9 mouse cellular contexts compared by ENCODE assay signal in the genomic region with DNA sequence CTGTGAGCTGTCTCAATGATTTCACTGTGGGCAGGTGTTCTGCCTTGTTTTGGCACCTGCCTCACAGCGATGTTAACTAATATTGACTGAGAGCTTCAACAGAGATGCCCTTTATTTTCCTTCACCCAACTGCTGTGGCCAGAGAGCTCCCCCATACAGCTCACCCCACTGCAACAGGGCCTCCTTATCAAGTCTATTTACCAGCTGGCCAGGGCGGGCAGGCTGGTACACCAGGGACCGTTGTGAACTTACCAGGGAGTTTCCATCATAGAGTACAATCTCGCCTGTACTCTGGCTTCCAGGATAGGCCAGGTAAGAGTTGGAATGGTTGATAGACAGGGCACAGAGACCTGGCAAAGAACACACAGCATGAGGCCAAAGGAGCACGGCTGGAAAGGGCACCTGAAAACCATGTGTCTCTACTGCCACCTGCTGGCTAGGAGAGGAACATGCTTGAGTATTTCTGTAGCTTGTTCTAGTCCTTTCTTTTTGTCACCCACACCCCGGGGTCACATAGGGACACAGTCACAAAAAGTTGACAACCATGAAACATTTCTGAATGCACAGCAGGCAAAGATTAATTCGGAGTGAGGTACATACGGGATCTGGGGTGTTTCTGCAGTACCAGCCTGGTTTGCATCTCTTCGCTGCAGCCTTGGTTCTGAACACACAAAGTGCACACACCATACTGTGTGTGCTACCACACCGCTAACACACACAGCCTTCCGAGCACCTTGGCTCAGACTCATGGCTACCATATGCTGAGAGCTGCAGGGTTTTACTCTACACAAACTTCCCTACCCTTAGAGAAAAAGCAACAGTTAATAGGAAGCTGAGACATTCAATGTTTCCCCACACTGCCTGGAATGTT. TPM values are rescaled to one million over a fixed set of nuclear protein-coding genes. Genes with fewer than 3 reads are reported as not detected.
DNase-seq lines count a peak whose midpoint lies in the region; ATAC-seq and TF ChIP-seq lines count a peak whose summit lies in the region.
"Had no signal": no experiment of that assay in that cellular context is flagged by ENCODE, and none has a peak within 500 bp of the region (broad histone marks: within the 10 kb centered on the region; RNA-seq: fewer than 3 reads in every experiment).

No protein-coding gene starts in this region.

- 40% methylated on average over 11 of the region's 11 CpGs for WGBS in bone marrow, adult 2 months
- WGBS in heart, embryonic 11.5 days (ENCODE audit: insufficient replicate concordance), result 45% methylated on average over 11 of the region's 11 CpGs
- 49% methylated on average over 11 of the region's 11 CpGs for WGBS in neural tube, embryonic 14.5 days

- ATAC-seq in erythroblast, adult 5-6 weeks (replicated peaks; ENCODE audit: low FRiP score, poor library complexity, severe bottlenecking), result peak; percentile 73
- peak; percentile 53; the same call in 1 of the 2 replicates for ATAC-seq in heart, embryonic 11.5 days (replicated peaks; ENCODE audit: insufficient number of reproducible peaks, low FRiP score, low TSS enrichment)
- peak; percentile 68; the same call in 1 of the 2 replicates for ATAC-seq in neural tube, embryonic 14.5 days (ENCODE audit: low read depth)

- TF ChIP-seq CTCF in bone marrow, adult 2 months (IDR thresholded peaks at IDR 0.05; ENCODE audit: control insufficient read depth, insufficient read depth, low read length), result peak; percentile 97

- 0 out of 2 replicates have a peak, but pooled peaks have one; percentile 16 for TF ChIP-seq POLR2A in bone marrow, adult 2 months (IDR thresholded peaks at IDR 0.05; ENCODE audit: borderline replicate concordance, control insufficient read depth, low read depth, low read length)

- peaks cover 4% of the 10 kb centered on the region; the same call in 1 of the 2 replicates for H3K4me1 ChIP-seq in bone marrow, adult 2 months (ENCODE audit: control insufficient read depth, insufficient read depth, low read length)
- peaks cover 13% of the 10 kb centered on the region for H3K4me1 ChIP-seq in heart, embryonic 11.5 days (ENCODE audit: control insufficient read depth, insufficient read depth, low read length)
- no peaks in the 10 kb centered on the region for H3K4me1 ChIP-seq in neural tube, embryonic 14.5 days (ENCODE audit: control insufficient read depth, insufficient read depth, low read length)

- H3K27me3 ChIP-seq in heart, embryonic 11.5 days (ENCODE audit: control insufficient read depth, insufficient read depth, low read length), result no peaks in the 10 kb centered on the region
- no peaks in the 10 kb centered on the region for H3K27me3 ChIP-seq in neural tube, embryonic 14.5 days (ENCODE audit: control insufficient read depth, insufficient read depth, low read length)
- H3K27me3 ChIP-seq: heart, embryonic 13.5 days had no signal

- no peak overlapping the region for H3K4me2 ChIP-seq in heart, embryonic 11.5 days
- no peak overlapping the region for H3K4me2 ChIP-seq in neural tube, embryonic 14.5 days (ENCODE audit: low read depth, low read length)
- H3K4me2 ChIP-seq: heart, embryonic 13.5 days had no signal

- no peak overlapping the region for H3K4me3 ChIP-seq in bone marrow, adult 2 months (replicated peaks; ENCODE audit: control insufficient read depth, low read depth, low read length)
- H3K4me3 ChIP-seq in heart, embryonic 11.5 days (ENCODE audit: low read depth, low read length), result no peak overlapping the region
- H3K4me3 ChIP-seq in neural tube, embryonic 14.5 days (ENCODE audit: low read depth, low read length), result no peak overlapping the region
- H3K4me3 ChIP-seq: heart, embryonic 13.5 days had no signal

- no peaks in the 10 kb centered on the region for H3K36me3 ChIP-seq in heart, embryonic 11.5 days (ENCODE audit: control insufficient read depth, insufficient read depth, low read length)
- H3K36me3 ChIP-seq in neural tube, embryonic 14.5 days (ENCODE audit: control insufficient read depth, insufficient read depth, low read length), result no peaks in the 10 kb centered on the region

- DNase-seq in CD8-positive naive resting alpha-beta T cell, adult 2 months (ENCODE audit: low read depth in 2 of 2, low spot score in 2 of 2), result peak; percentile 61 to 77
- peak; percentile 77 for DNase-seq in layer of hippocampus, adult 11-12 months (ENCODE audit: low spot score)
- peak; percentile 56 to 74 for DNase-seq in lung, adult 18-20 months
- DNase-seq in telencephalon, adult 2 months (ENCODE audit: low read depth, low spot score), result peak; percentile 38

- H3K9ac ChIP-seq in heart, embryonic 11.5 days (ENCODE audit: low read depth, low read length), result no peak overlapping the region
- no peak overlapping the region for H3K9ac ChIP-seq in neural tube, embryonic 14.5 days (replicated peaks; ENCODE audit: low read depth, low read length)
- H3K9ac ChIP-seq: heart, embryonic 13.5 days had no signal

- H3K9me3 ChIP-seq in heart, embryonic 11.5 days (replicated peaks; ENCODE audit: control insufficient read depth, low read length), result no peaks in the 10 kb centered on the region
- no peaks in the 10 kb centered on the region for H3K9me3 ChIP-seq in neural tube, embryonic 14.5 days (ENCODE audit: control insufficient read depth, low read length)
- H3K9me3 ChIP-seq: heart, embryonic 13.5 days had no signal

- no peak overlapping the region for H3K27ac ChIP-seq in bone marrow, adult 2 months (ENCODE audit: control insufficient read depth, insufficient read depth, low read depth, low read length, poor library complexity)
- H3K27ac ChIP-seq in heart, embryonic 11.5 days (ENCODE audit: low read depth, low read length), result no peak overlapping the region
- no peak overlapping the region for H3K27ac ChIP-seq in neural tube, embryonic 14.5 days (ENCODE audit: low read depth, low read length)
- H3K27ac ChIP-seq: heart, embryonic 13.5 days had no signal

RNA-seq across cellular contexts. Expression of gene Wipi1, which starts 26.7 kb away (rescaled TPM):
- polyA plus RNA-seq in bone marrow, adult 2 months (2011; ENCODE audit: insufficient read depth, insufficient read length, low replicate concordance, missing spikeins), result 13.3 and 18.3 TPM in 2 replicates
- 20.1 and 24.0 TPM in 2 replicates for total RNA-seq in erythroblast, adult 5-6 weeks (2015; ENCODE audit: low replicate concordance)
- total RNA-seq in erythroblast, adult 5-6 weeks (2017; ENCODE audit: low replicate concordance), result 21.0 and 25.6 TPM in 2 replicates
- 23.6 and 27.1 TPM in 2 replicates for polyA plus RNA-seq in heart, embryonic 11.5 days (2014; fragmentation: Nextera tagmentation; extraction: Ambion mirVana)
- polyA plus RNA-seq in neural tube, embryonic 14.5 days (2014; fragmentation: Nextera tagmentation; extraction: Ambion mirVana), result 9.6 and 13.2 TPM in 2 replicates
